Mouse (Mus musculus) lung, postnatal 25 days (tissue): ENCODE measurements around the gene Sall1.

Experiments
- DNase-seq: peaks from one replicate; pipeline ENCODE4 v3.0.0; 2022; ENCODE audit warnings: low spot score

Sall1 gene

GRCm38 (mm10) chr8:89043940-89044339 is at the start of gene Sall1:
Gene Sall1 (minus strand): TSS chr8:89044162.
- no peak for DNase-seq

GRCm38 (mm10) chr8:89089916-89090315 is 46.0 kb upstream of the Sall1 start:
- DNase-seq: no peak

- DNase-seq: no peak
These were observed 35.2 kb upstream of the Sall1 start for GRCm38 (mm10) chr8:89079147-89079546.

GRCm38 (mm10) chr8:89072968-89073382 is 29.0 kb upstream of the Sall1 start:
- DNase-seq: no peak

- no peak for DNase-seq
These were observed 23.5 kb upstream of the Sall1 start for GRCm38 (mm10) chr8:89067499-89067898.

- no peak for DNase-seq
These were observed 20.1 kb upstream of the Sall1 start for GRCm38 (mm10) chr8:89064042-89064441.

- no peak for DNase-seq
These were observed 19.5 kb upstream of the Sall1 start for GRCm38 (mm10) chr8:89063366-89064040.

GRCm38 (mm10) chr8:89060717-89061116 is 16.8 kb upstream of the Sall1 start:
- no peak for DNase-seq

- DNase-seq: no peak
These were observed 15.5 kb upstream of the Sall1 start for GRCm38 (mm10) chr8:89059507-89059906.

- no peak for DNase-seq
These were observed 8.9 kb upstream of the Sall1 start for GRCm38 (mm10) chr8:89052880-89053279.

GRCm38 (mm10) chr8:89046639-89047348 is 2.8 kb upstream of the Sall1 start:
- DNase-seq: no peak

- DNase-seq: no peak
These were observed 2.3 kb upstream of the Sall1 start for GRCm38 (mm10) chr8:89046226-89046625.

- DNase-seq: no peak
These were observed 1.8 kb upstream of the Sall1 start for GRCm38 (mm10) chr8:89045726-89046125.

GRCm38 (mm10) chr8:89045218-89045601 is 1.2 kb upstream of the Sall1 start:
- DNase-seq: no peak

GRCm38 (mm10) chr8:89044511-89045217 is 702 bp upstream of the Sall1 start:
- no peak for DNase-seq

GRCm38 (mm10) chr8:89043371-89043841 is 556 bp downstream of the Sall1 start:
- no peak for DNase-seq

- no peak for DNase-seq
These were observed 1.2 kb downstream of the Sall1 start for GRCm38 (mm10) chr8:89042560-89043370.

- no peak for DNase-seq
These were observed 1.9 kb downstream of the Sall1 start for GRCm38 (mm10) chr8:89042118-89042460.

GRCm38 (mm10) chr8:89041421-89042117 is 2.4 kb downstream of the Sall1 start:
- no peak for DNase-seq

GRCm38 (mm10) chr8:89040751-89041420 is 3.1 kb downstream of the Sall1 start:
- no peak for DNase-seq

GRCm38 (mm10) chr8:89039890-89040289 is 4.1 kb downstream of the Sall1 start:
- DNase-seq: no peak
